Mouse (Mus musculus) limb, embryonic 11.5 days (tissue): ENCODE data around the gene Krtap20-2. TPM values are rescaled to one million over a fixed set of nuclear protein-coding genes. Genes with fewer than 3 reads are reported as not detected.
"Not testable (repeated sequence)": the region's sequence is repeated elsewhere in the genome, so short reads cannot be mapped to it uniquely, and the experiment has no call there.

Experiments
- ATAC-seq: fragments of 200-750 bp; cut with Nextera tagmentation; 2 replicates; pipeline ENCODE4 v1.8.0; 2017; ENCODE audit warnings: low read depth; ENCODE audit not compliant: insufficient number of reproducible peaks, low FRiP score, low TSS enrichment
- DNase-seq: peaks from one replicate; pipeline ENCODE4 v3.0.0-alpha.2; 2015; ENCODE audit warnings: low spot score
- H3K27ac ChIP-seq: fragments of 300-500 bp; sonication (generic); replicated peaks from 2 replicates; pipeline ENCODE4 v1.5.1; 2014; ENCODE audit warnings: low read depth, mild to moderate bottlenecking, low read length
- H3K27me3 ChIP-seq: fragments of 300-500 bp; sonication (generic); 2 replicates; pipeline ENCODE4 v1.6.1; 2014; ENCODE audit warnings: mild to moderate bottlenecking, low read length, mixed read lengths; ENCODE audit not compliant: control insufficient read depth, insufficient read depth
- H3K36me3 ChIP-seq: fragments of 300-500 bp; sonication (generic); 2 replicates; pipeline ENCODE4 v1.6.1; 2014; ENCODE audit warnings: mild to moderate bottlenecking, low read length, moderate library complexity, mixed read lengths; ENCODE audit not compliant: control insufficient read depth, insufficient read depth
- H3K4me1 ChIP-seq: fragments of 300-500 bp; sonication (generic); 2 replicates; pipeline ENCODE4 v1.6.1; 2014; ENCODE audit warnings: low read length, mixed read lengths; ENCODE audit not compliant: control insufficient read depth, insufficient read depth
- H3K4me2 ChIP-seq: fragments of 300-500 bp; sonication (generic); 2 replicates; pipeline ENCODE4 v1.6.1; 2014; ENCODE audit warnings: low read depth, mild to moderate bottlenecking, moderate library complexity; ENCODE audit not compliant: severe bottlenecking
- H3K4me3 ChIP-seq: fragments of 300-500 bp; sonication (generic); 2 replicates; pipeline ENCODE4 v1.5.1; 2014; ENCODE audit warnings: low read depth, low read length
- H3K9ac ChIP-seq: fragments of 300-500 bp; sonication (generic); 2 replicates; pipeline ENCODE4 v1.6.1; 2014; ENCODE audit warnings: mild to moderate bottlenecking, low read length
- H3K9me3 ChIP-seq: fragments of 300-500 bp; sonication (generic); 2 replicates; pipeline ENCODE4 v1.6.1; 2016; ENCODE audit warnings: low read length; ENCODE audit not compliant: control insufficient read depth
- WGBS: fragments of 180-500 bp; shearing (Covaris S2); extraction: QIAGEN DNeasy Blood & Tissue Kit; methylation state at CpG from one replicate; pipeline ENCODE4 v1.1.7; 2014; 5-methylcytosine and 5-hydroxymethylcytosine counted together
- polyA plus RNA-seq: library from polyadenylated mRNA; unstranded; fragments of >200 nt; fragmentation: Nextera tagmentation; extraction: Ambion mirVana; gene quantifications from 2 replicates; pipeline ENCODE4 v1.2.1, GENCODE M21; 2014

The Krtap20-2 gene
- polyA plus RNA-seq = not detected in 2 replicates

- 74% methylated on average over 1 of the region's 1 CpGs for WGBS
- no peak within 1 kb of the TSS for H3K9ac ChIP-seq
Measured at GRCm38 (mm10) chr16:89205561-89205960, at the start of gene Krtap20-2. Gene Krtap20-2 (plus strand): TSS chr16:89205861.

DNA sequence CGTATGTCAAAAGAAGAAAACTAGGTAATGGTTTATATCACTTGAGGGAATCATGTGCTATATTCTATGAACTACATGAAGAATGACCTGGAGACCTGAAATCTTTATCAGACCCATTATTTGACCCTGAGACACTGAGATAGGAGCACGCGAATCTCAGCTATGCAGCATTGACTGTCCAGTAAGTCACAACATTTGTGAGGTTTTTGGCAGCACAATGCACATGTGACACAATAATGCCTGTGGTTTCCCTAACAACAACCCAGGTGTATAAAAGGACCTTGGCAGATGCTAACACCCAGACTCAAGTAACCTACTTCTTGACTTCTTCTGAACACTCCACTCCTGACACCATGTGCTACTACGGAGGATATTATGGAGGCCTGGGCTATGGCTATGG lies 48.0 kb upstream of the Krtap20-2 start, which contains the start of gene Gm9789:
TSS of gene Gm9789 (plus strand) at position 301 of the 400 bp plus-strand sequence.
- WGBS = 85% methylated on average over 4 of the region's 4 CpGs
- no peak for DNase-seq

More at GRCm38 (mm10) chr16:89205561-89205960, at the start of gene Krtap20-2:
- no peak within 1 kb of the TSS for H3K27ac ChIP-seq
- H3K9me3 ChIP-seq = no peaks in the 10 kb centered on the region
- ATAC-seq (no peak), DNase-seq (no peak)
- H3K4me2 ChIP-seq = no peak within 1 kb of the TSS
- no peak within 1 kb of the TSS for H3K4me3 ChIP-seq
- H3K36me3 ChIP-seq = no peaks in the 10 kb centered on the region
- no peaks in the 10 kb centered on the region for H3K4me1 ChIP-seq
- H3K27me3 ChIP-seq = no peaks in the 10 kb centered on the region

DNA sequence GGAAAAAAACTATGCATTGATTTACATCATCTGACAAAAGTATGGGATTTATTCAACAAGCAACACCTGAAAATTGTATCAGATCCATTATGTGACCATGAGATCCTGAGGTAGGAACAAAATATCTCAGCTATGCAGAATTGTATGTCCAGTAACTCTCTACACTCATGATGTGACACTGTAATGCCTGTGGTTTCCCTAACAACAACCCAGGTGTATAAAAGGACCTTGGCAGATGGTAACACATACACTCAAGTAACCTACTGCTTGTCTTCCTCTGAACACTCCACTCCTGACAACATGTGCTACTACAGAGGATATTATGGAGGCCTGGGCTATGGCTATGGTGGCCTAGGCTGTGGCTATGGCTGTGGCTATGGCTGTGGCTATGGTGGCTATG lies 36.5 kb upstream of the Krtap20-2 start, which contains the start of gene Gm7735:
TSS of gene Gm7735 (plus strand) at position 301 of the 400 bp plus-strand sequence.
- DNase-seq, H3K27ac ChIP-seq, ATAC-seq, H3K9ac ChIP-seq, H3K4me3 ChIP-seq, H3K27me3 ChIP-seq, H3K4me1 ChIP-seq, H3K9me3 ChIP-seq, H3K4me2 ChIP-seq, H3K36me3 ChIP-seq: not testable (repeated sequence)

More for the DNA sequence above, 48.0 kb upstream of the Krtap20-2 start, which contains the start of gene Gm9789:
- Histone ChIP-seq H3K27ac (no peak within 1 kb of the TSS), H3K4me2 (no peak within 1 kb of the TSS), H3K27me3 (no peaks in the 10 kb centered on the region), H3K4me3 (no peak within 1 kb of the TSS), H3K4me1 (no peaks in the 10 kb centered on the region), H3K36me3 (no peaks in the 10 kb centered on the region), H3K9me3 (no peaks in the 10 kb centered on the region), H3K9ac (no peak within 1 kb of the TSS)
- ATAC-seq = no peak

DNA sequence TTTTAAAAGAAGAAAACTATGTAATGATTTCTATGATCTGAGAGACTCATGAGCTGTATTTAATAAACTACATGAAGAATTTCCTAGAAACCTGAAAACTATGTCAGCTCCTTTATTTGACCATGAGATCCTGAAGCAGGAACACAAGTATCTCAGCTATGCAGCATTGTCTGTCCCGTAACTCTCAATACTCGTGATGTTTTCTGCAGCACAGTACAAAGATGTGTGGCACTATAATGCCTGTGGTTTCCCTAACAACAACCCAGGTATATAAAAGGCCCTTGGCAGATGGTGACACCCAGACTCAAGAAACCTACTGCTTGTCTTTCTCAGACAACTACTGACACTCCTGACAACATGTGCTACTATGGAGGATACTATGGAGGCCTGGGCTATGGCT lies 31.2 kb upstream of the Krtap20-2 start, which contains the start of gene 1110057P08Rik:
TSS of gene 1110057P08Rik (plus strand) at position 301 of the 400 bp plus-strand sequence.
- Histone ChIP-seq H3K4me3 (no peak within 1 kb of the TSS), H3K9ac (no peak within 1 kb of the TSS), H3K27ac (no peak within 1 kb of the TSS), H3K36me3 (no peaks in the 10 kb centered on the region), H3K4me1 (no peaks in the 10 kb centered on the region), H3K27me3 (no peaks in the 10 kb centered on the region), H3K9me3 (no peaks in the 10 kb centered on the region), H3K4me2 (no peak within 1 kb of the TSS)
- ATAC-seq = no peak
- no peak for DNase-seq
- 88% methylated on average over 2 of the region's 2 CpGs for WGBS

DNA sequence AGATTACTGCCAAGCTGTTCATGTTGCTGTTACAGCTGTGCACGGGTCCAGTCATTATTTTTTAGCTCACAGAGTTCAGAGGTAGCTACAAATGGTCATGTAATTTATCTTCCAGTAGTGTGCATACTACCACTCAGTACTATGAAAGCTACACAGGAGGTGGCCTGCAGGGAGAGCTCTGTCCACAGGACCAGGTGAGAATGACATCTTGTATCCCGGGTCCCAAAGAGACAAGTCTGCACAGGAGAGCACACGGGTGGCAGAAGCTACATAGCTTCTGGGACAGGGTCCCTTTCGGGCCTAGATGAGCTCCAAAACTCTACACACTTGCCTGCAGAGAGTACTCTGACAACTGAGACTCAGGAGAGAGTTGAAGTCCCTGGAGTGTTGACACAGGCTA lies 17.0 kb upstream of the Krtap20-2 start:
- DNase-seq = no peak
- Histone ChIP-seq H3K4me1 (no peaks in the 10 kb centered on the region), H3K27ac (no peak overlapping the region), H3K4me3 (no peak overlapping the region), H3K9ac (no peak overlapping the region), H3K36me3 (no peaks in the 10 kb centered on the region), H3K9me3 (no peaks in the 10 kb centered on the region), H3K27me3 (no peaks in the 10 kb centered on the region), H3K4me2 (no peak overlapping the region)
- no peak for ATAC-seq
- 85% methylated on average over 4 of the region's 4 CpGs for WGBS

Other genes with a start within 250 kb of the Krtap20-2 start
- gene Krtap16-3, start 243.0 kb upstream of the Krtap20-2 start, polyA plus RNA-seq = not detected in 2 replicates
- not detected in 2 replicates for gene Krtap22-2, start 195.1 kb upstream of the Krtap20-2 start, polyA plus RNA-seq
- gene Gm10229, start 190.6 kb upstream of the Krtap20-2 start, polyA plus RNA-seq = not detected in 2 replicates
- gene Krtap6-1, start 174.2 kb upstream of the Krtap20-2 start, polyA plus RNA-seq = not detected in 2 replicates
- gene Gm10228, start 164.4 kb upstream of the Krtap20-2 start, polyA plus RNA-seq = not detected in 2 replicates
- not detected in 2 replicates for gene Krtap6-5, start 158.0 kb upstream of the Krtap20-2 start, polyA plus RNA-seq
- gene 1110025L11Rik, start 141.9 kb upstream of the Krtap20-2 start, polyA plus RNA-seq = not detected in 2 replicates
- not detected in 2 replicates for gene Krtap6-3, start 121.8 kb upstream of the Krtap20-2 start, polyA plus RNA-seq
- not detected in 2 replicates for gene Gm6358, start 65.0 kb upstream of the Krtap20-2 start, polyA plus RNA-seq
- not detected in 2 replicates for gene Gm10061, start 54.8 kb upstream of the Krtap20-2 start, polyA plus RNA-seq
- not detected in 2 replicates for gene Gm9789, start 47.9 kb upstream of the Krtap20-2 start, polyA plus RNA-seq
- not detected in 2 replicates for gene Gm7735, start 36.4 kb upstream of the Krtap20-2 start, polyA plus RNA-seq
- gene 1110057P08Rik, start 31.1 kb upstream of the Krtap20-2 start, polyA plus RNA-seq = not detected in 2 replicates
- gene Krtap21-1, start 198.0 kb downstream of the Krtap20-2 start, polyA plus RNA-seq = not detected in 2 replicates
- gene Krtap6-2, start 214.2 kb downstream of the Krtap20-2 start, polyA plus RNA-seq = not detected in 2 replicates